Mouse (Mus musculus) left cerebral cortex, postnatal 10 days (tissue): ENCODE results near the gene Hes3. TPM values are rescaled to one million over a fixed set of nuclear protein-coding genes. Genes with fewer than 3 reads are reported as not detected.

Experiments used
- total RNA-seq, 2 experiments: library from RNA; stranded (reverse); gene quantifications; 2 replicates each; pipeline ENCODE4 v1.2.3; 2021

Hes3 gene
- total RNA-seq, 2 experiments from 2014 or later: not detected

Other genes with a start within 250 kb of the Hes3 start
- 10 to 100 TPM; 43.3 to 46.9 TPM for gene Plekhg5, start 219.2 kb downstream of the Hes3 start, total RNA-seq
- gene Tnfrsf25, start 175.7 kb downstream of the Hes3 start, total RNA-seq: 1 to 10 TPM; 3.9 to 4.7 TPM
- under 1 TPM; 0.32 to 0.41 TPM for gene Espn, start 139.3 kb downstream of the Hes3 start, total RNA-seq
- gene Hes2, start 132.8 kb downstream of the Hes3 start, total RNA-seq: not detected
- 100 to 1,000 TPM; 415 to 420 TPM for gene Acot7, start 113.5 kb downstream of the Hes3 start, total RNA-seq
- gene Gpr153, start 17.4 kb downstream of the Hes3 start, total RNA-seq: 10 to 100 TPM; 32.9 to 35.7 TPM
- 10 to 100 TPM; 31.7 to 32.3 TPM for gene Icmt, start 5.6 kb upstream of the Hes3 start, total RNA-seq
- 1 to 10 TPM; 1.1 to 4.5 TPM for gene Rnf207, start 27.3 kb upstream of the Hes3 start, total RNA-seq
- gene Rpl22, start 34.1 kb upstream of the Hes3 start, total RNA-seq: 100 to 1,000 TPM; 224 to 239 TPM
- 100 to 1,000 TPM; 176 to 179 TPM for gene Chd5, start 47.0 kb upstream of the Hes3 start, total RNA-seq
- gene Nphp4, start 185.0 kb upstream of the Hes3 start, total RNA-seq: 10 to 100 TPM; 14.6 to 15.1 TPM
- 100 to 1,000 TPM; 123 to 134 TPM for gene Kcnab2, start 186.2 kb upstream of the Hes3 start, total RNA-seq